ENCODE assay signal across 20 mouse cellular contexts in the genomic region with DNA sequence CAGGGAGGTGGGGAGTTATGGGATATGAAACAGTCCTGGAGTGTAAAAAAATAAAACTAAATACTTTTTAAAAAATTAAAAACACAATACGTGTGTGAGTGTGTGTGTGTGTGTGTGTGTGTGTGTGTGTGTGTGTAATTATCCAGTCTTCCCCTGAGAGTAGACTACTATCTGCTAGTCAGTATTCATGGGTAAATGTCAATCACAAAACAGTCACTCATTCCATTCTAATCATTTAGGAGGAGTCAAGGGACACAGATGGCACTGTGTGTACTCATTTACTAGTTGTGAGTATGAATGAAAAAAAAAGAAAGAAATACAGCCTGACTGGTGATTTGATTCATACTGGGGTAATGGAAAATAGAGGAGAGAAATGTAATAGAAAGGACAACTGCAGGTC.
A peak's percentile ranks its signal among the peaks of the same experiment; 100 is the strongest.
DNase-seq lines count a peak whose midpoint lies in the region; ATAC-seq and TF ChIP-seq lines count a peak whose summit lies in the region.
"Had no signal": no experiment of that assay in that cellular context is flagged by ENCODE, and none has a peak within 500 bp of the region (broad histone marks: within the 10 kb centered on the region; RNA-seq: fewer than 3 reads in every experiment).

No protein-coding gene starts in this region.

- no peaks in the 10 kb centered on the region for H3K9me3 ChIP-seq in forebrain, embryonic 11.5 days (ENCODE audit: control insufficient read depth, low read length)
- H3K9me3 ChIP-seq in forebrain, embryonic 16.5 days (ENCODE audit: control insufficient read depth, low read length) = no peaks in the 10 kb centered on the region
- H3K9me3 ChIP-seq in hindbrain, embryonic 11.5 days (ENCODE audit: control insufficient read depth, low read length) = no peaks in the 10 kb centered on the region
- H3K9me3 ChIP-seq in hindbrain, embryonic 16.5 days (ENCODE audit: control insufficient read depth, low read length) = no peaks in the 10 kb centered on the region
- H3K9me3 ChIP-seq in midbrain, embryonic 14.5 days (ENCODE audit: control insufficient read depth, low read length) = no peaks in the 10 kb centered on the region
- H3K9me3 ChIP-seq in midbrain, postnatal 0 days (ENCODE audit: low read length) = no peaks in the 10 kb centered on the region
- H3K9me3 ChIP-seq in hindbrain, embryonic 13.5 days = no peaks in the 10 kb centered on the region
- H3K9me3 ChIP-seq: embryonic facial prominence, embryonic 12.5 days; forebrain, embryonic 15.5 days; heart, embryonic 12.5 days; hindbrain, embryonic 15.5 days had no signal

- H3K36me3 ChIP-seq in forebrain, embryonic 11.5 days (ENCODE audit: control insufficient read depth, insufficient read depth, low read length) = no peaks in the 10 kb centered on the region
- H3K36me3 ChIP-seq in forebrain, embryonic 16.5 days (ENCODE audit: control insufficient read depth, insufficient read depth) = no peaks in the 10 kb centered on the region
- no peaks in the 10 kb centered on the region for H3K36me3 ChIP-seq in hindbrain, embryonic 11.5 days (ENCODE audit: control insufficient read depth, insufficient read depth, low read length)
- no peaks in the 10 kb centered on the region for H3K36me3 ChIP-seq in hindbrain, embryonic 16.5 days (ENCODE audit: control insufficient read depth, insufficient read depth, low read length)
- H3K36me3 ChIP-seq in midbrain, embryonic 14.5 days (ENCODE audit: control insufficient read depth, insufficient read depth, low read length) = no peaks in the 10 kb centered on the region
- no peaks in the 10 kb centered on the region for H3K36me3 ChIP-seq in midbrain, postnatal 0 days (ENCODE audit: insufficient read depth, low read length)
- H3K36me3 ChIP-seq in hindbrain, embryonic 13.5 days = no peaks in the 10 kb centered on the region
- H3K36me3 ChIP-seq: embryonic facial prominence, embryonic 12.5 days; forebrain, embryonic 15.5 days; heart, embryonic 12.5 days; hindbrain, embryonic 15.5 days had no signal

- H3K27me3 ChIP-seq in forebrain, embryonic 11.5 days (ENCODE audit: control insufficient read depth, insufficient read depth, low read length) = no peaks in the 10 kb centered on the region
- H3K27me3 ChIP-seq in forebrain, embryonic 16.5 days (replicated peaks; ENCODE audit: control insufficient read depth, insufficient read depth, low read length) = no peaks in the 10 kb centered on the region
- H3K27me3 ChIP-seq in hindbrain, embryonic 11.5 days (ENCODE audit: control insufficient read depth, insufficient read depth, low read length) = no peaks in the 10 kb centered on the region
- no peaks in the 10 kb centered on the region for H3K27me3 ChIP-seq in hindbrain, embryonic 16.5 days (replicated peaks; ENCODE audit: control insufficient read depth, insufficient read depth, low read length)
- no peaks in the 10 kb centered on the region for H3K27me3 ChIP-seq in midbrain, embryonic 14.5 days (ENCODE audit: control insufficient read depth, insufficient read depth, low read length)
- H3K27me3 ChIP-seq in midbrain, postnatal 0 days (ENCODE audit: insufficient read depth, low read length) = no peaks in the 10 kb centered on the region
- no peaks in the 10 kb centered on the region for H3K27me3 ChIP-seq in hindbrain, embryonic 13.5 days
- H3K27me3 ChIP-seq: embryonic facial prominence, embryonic 12.5 days; forebrain, embryonic 15.5 days; heart, embryonic 12.5 days; hindbrain, embryonic 15.5 days had no signal

- WGBS in forebrain, embryonic 11.5 days = 90% methylated on average over 1 of the region's 1 CpGs
- WGBS in forebrain, embryonic 16.5 days = 82% methylated on average over 1 of the region's 1 CpGs
- 76% methylated on average over 1 of the region's 1 CpGs for WGBS in hindbrain, embryonic 11.5 days
- WGBS in hindbrain, embryonic 16.5 days = 73% methylated on average over 1 of the region's 1 CpGs
- WGBS in midbrain, embryonic 14.5 days = 74% methylated on average over 1 of the region's 1 CpGs
- 88% methylated on average over 1 of the region's 1 CpGs for WGBS in midbrain, postnatal 0 days
- WGBS in hindbrain, embryonic 13.5 days = 52% methylated on average over 1 of the region's 1 CpGs

- H3K27ac ChIP-seq in forebrain, embryonic 11.5 days (ENCODE audit: low read depth, low read length) = no peak overlapping the region
- no peak overlapping the region for H3K27ac ChIP-seq in forebrain, embryonic 16.5 days (ENCODE audit: low read length)
- no peak overlapping the region for H3K27ac ChIP-seq in hindbrain, embryonic 11.5 days (ENCODE audit: low read depth, low read length)
- H3K27ac ChIP-seq in hindbrain, embryonic 16.5 days (ENCODE audit: low read depth, low read length) = no peak overlapping the region
- H3K27ac ChIP-seq in midbrain, embryonic 14.5 days (replicated peaks; ENCODE audit: low read depth, low read length) = no peak overlapping the region
- no peak overlapping the region for H3K27ac ChIP-seq in midbrain, postnatal 0 days (ENCODE audit: low read depth, low read length)
- no peak overlapping the region for H3K27ac ChIP-seq in hindbrain, embryonic 13.5 days
- H3K27ac ChIP-seq: embryonic facial prominence, embryonic 12.5 days; forebrain, embryonic 15.5 days; hindbrain, embryonic 15.5 days had no signal

- H3K4me2 ChIP-seq in forebrain, embryonic 11.5 days (ENCODE audit: low read depth, low read length, severe bottlenecking) = no peak overlapping the region
- H3K4me2 ChIP-seq in forebrain, embryonic 16.5 days (ENCODE audit: low read length) = no peak overlapping the region
- H3K4me2 ChIP-seq in hindbrain, embryonic 11.5 days (replicated peaks; ENCODE audit: low read depth, low read length) = no peak overlapping the region
- H3K4me2 ChIP-seq in hindbrain, embryonic 16.5 days (ENCODE audit: low read length) = no peak overlapping the region
- H3K4me2 ChIP-seq in midbrain, embryonic 14.5 days (ENCODE audit: low read length) = no peak overlapping the region
- no peak overlapping the region for H3K4me2 ChIP-seq in midbrain, postnatal 0 days (ENCODE audit: low read depth, low read length, poor library complexity, severe bottlenecking)
- H3K4me2 ChIP-seq in hindbrain, embryonic 13.5 days = no peak overlapping the region
- H3K4me2 ChIP-seq: embryonic facial prominence, embryonic 12.5 days; forebrain, embryonic 15.5 days; heart, embryonic 12.5 days; hindbrain, embryonic 15.5 days had no signal

- DNase-seq in forebrain, embryonic 11.5 days (ENCODE audit: low spot score) = no peak
- DNase-seq in hindbrain, embryonic 11.5 days (ENCODE audit: low spot score) = peak; percentile 5
- no peak for DNase-seq in midbrain, embryonic 14.5 days
- no peak for DNase-seq in midbrain, postnatal 0 days (ENCODE audit: low spot score)
- no peak for DNase-seq in gastrocnemius, postnatal 25 days
- DNase-seq: adrenal gland, postnatal 14 days; cerebellum, adult 18-20 months; cerebellum, adult 9-11 months; cerebellum, postnatal 36 days; gastrocnemius, postnatal 14 days; kidney, adult 11 months had no signal

- no peak overlapping the region for H3K4me3 ChIP-seq in forebrain, embryonic 11.5 days (ENCODE audit: low read depth, low read length)
- H3K4me3 ChIP-seq in forebrain, embryonic 16.5 days (replicated peaks; ENCODE audit: low read length) = no peak overlapping the region
- no peak overlapping the region for H3K4me3 ChIP-seq in hindbrain, embryonic 11.5 days (ENCODE audit: low read depth, low read length)
- no peak overlapping the region for H3K4me3 ChIP-seq in hindbrain, embryonic 16.5 days (ENCODE audit: low read length)
- no peak overlapping the region for H3K4me3 ChIP-seq in midbrain, embryonic 14.5 days (replicated peaks; ENCODE audit: low read depth, low read length)
- no peak overlapping the region for H3K4me3 ChIP-seq in midbrain, postnatal 0 days (ENCODE audit: low read depth, low read length)
- H3K4me3 ChIP-seq in hindbrain, embryonic 13.5 days = no peak overlapping the region
- H3K4me3 ChIP-seq: embryonic facial prominence, embryonic 12.5 days; forebrain, embryonic 15.5 days; heart, embryonic 12.5 days; hindbrain, embryonic 15.5 days had no signal

- no peaks in the 10 kb centered on the region for H3K4me1 ChIP-seq in forebrain, embryonic 11.5 days (replicated peaks; ENCODE audit: control insufficient read depth, insufficient read depth, low read length)
- peaks cover 5% of the 10 kb centered on the region for H3K4me1 ChIP-seq in forebrain, embryonic 16.5 days (replicated peaks; ENCODE audit: control insufficient read depth, insufficient read depth, low read length)
- no peaks in the 10 kb centered on the region for H3K4me1 ChIP-seq in hindbrain, embryonic 11.5 days (replicated peaks; ENCODE audit: control insufficient read depth, insufficient read depth, low read length)
- no peaks in the 10 kb centered on the region for H3K4me1 ChIP-seq in hindbrain, embryonic 16.5 days (ENCODE audit: control insufficient read depth, insufficient read depth, low read depth, low read length)
- H3K4me1 ChIP-seq in midbrain, embryonic 14.5 days (ENCODE audit: control insufficient read depth, insufficient read depth, low read length) = peaks cover 3% of the 10 kb centered on the region; the same call in 1 of the 2 replicates
- H3K4me1 ChIP-seq in midbrain, postnatal 0 days (ENCODE audit: insufficient read depth, low read length) = no peaks in the 10 kb centered on the region
- peaks cover 6% of the 10 kb centered on the region for H3K4me1 ChIP-seq in hindbrain, embryonic 13.5 days (replicated peaks)
- H3K4me1 ChIP-seq: heart, embryonic 12.5 days had no signal

- 0 out of 2 replicates have a peak, but pooled peaks have one; percentile 24 for ATAC-seq in forebrain, embryonic 11.5 days (replicated peaks; ENCODE audit: low FRiP score)
- ATAC-seq in forebrain, embryonic 16.5 days = no peak
- peak; percentile 82 for ATAC-seq in hindbrain, embryonic 11.5 days (ENCODE audit: low FRiP score)
- ATAC-seq in hindbrain, embryonic 16.5 days = no peak
- 0 out of 2 replicates have a peak, but pooled peaks have one; percentile 20 for ATAC-seq in midbrain, embryonic 14.5 days (ENCODE audit: low FRiP score, low TSS enrichment)
- ATAC-seq in midbrain, postnatal 0 days (ENCODE audit: low FRiP score) = no peak
- ATAC-seq in hindbrain, embryonic 13.5 days (ENCODE audit: low FRiP score) = peak; percentile 73; the same call in 1 of the 2 replicates
- ATAC-seq: activated CD4-positive, CD25-positive, alpha-beta regulatory T cell, adult 4 months; forebrain, embryonic 15.5 days; Patski had no signal

- H3K9ac ChIP-seq in forebrain, embryonic 11.5 days (ENCODE audit: low read length) = no peak overlapping the region
- no peak overlapping the region for H3K9ac ChIP-seq in forebrain, embryonic 16.5 days (replicated peaks; ENCODE audit: low read depth, low read length)
- H3K9ac ChIP-seq in hindbrain, embryonic 11.5 days (ENCODE audit: low read depth, low read length) = no peak overlapping the region
- no peak overlapping the region for H3K9ac ChIP-seq in hindbrain, embryonic 16.5 days (ENCODE audit: low read depth, low read length)
- no peak overlapping the region for H3K9ac ChIP-seq in midbrain, embryonic 14.5 days (replicated peaks; ENCODE audit: low read length)
- H3K9ac ChIP-seq in midbrain, postnatal 0 days (replicated peaks; ENCODE audit: low read length, poor library complexity, severe bottlenecking) = no peak overlapping the region
- no peak overlapping the region for H3K9ac ChIP-seq in hindbrain, embryonic 13.5 days
- H3K9ac ChIP-seq: embryonic facial prominence, embryonic 12.5 days; forebrain, embryonic 15.5 days; heart, embryonic 12.5 days; hindbrain, embryonic 15.5 days had no signal

- no peak for TF ChIP-seq CTCF in midbrain, postnatal 0 days (IDR thresholded peaks at IDR 0.05)

Comparison
In these comparisons a context has a peak if more than half of its experiments do, and no peak if none do; other contexts are left out.
1. ATAC-seq: peak in forebrain, embryonic 11.5 days (single experiment), hindbrain, embryonic 11.5 days (single experiment), midbrain, embryonic 14.5 days (single experiment) and hindbrain, embryonic 13.5 days (single experiment); none in forebrain, embryonic 16.5 days (single experiment), hindbrain, embryonic 16.5 days (single experiment) and midbrain, postnatal 0 days (single experiment).